Mouse (Mus musculus): ENCODE results near the gene Bend4. TPM values are rescaled to one million over a fixed set of nuclear protein-coding genes. Genes with fewer than 3 reads are reported as not detected.

The Bend4 gene
- polyA plus RNA-seq, 1 experiment from 2014 or later: 4.3 TPM

DNA sequence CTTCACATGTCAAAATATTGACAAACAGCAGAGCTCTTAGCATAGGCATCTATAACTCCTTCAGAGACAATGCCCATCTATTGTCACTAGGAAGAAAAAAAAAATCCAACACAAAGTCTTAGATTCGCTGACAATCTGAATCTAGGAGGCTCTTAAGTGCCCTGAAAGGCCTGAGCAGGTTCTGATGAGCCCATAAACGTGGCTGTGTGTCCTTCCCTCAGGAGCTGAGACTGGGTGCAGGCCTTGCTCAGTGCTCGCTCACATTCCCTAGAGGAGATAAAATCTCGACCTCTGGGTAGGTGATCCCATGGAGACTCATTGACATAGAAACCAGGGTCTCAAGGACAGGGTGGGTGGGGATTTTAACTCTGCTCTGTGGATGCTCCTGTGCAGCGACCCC is 2.1 kb downstream of the Bend4 start:
- 29% methylated on average over 5 of the region's 5 CpGs for WGBS

GRCm38 (mm10) chr5:67424636-67425035 is 3.5 kb downstream of the Bend4 start:
- 37% methylated on average over 3 of the region's 3 CpGs for WGBS
- ATAC-seq (ENCODE audit: low read depth) (no peak), DNase-seq (ENCODE audit: low spot score) (no peak)
- H3K36me3 ChIP-seq (ENCODE audit: control insufficient read depth, insufficient read depth, low read length): no peaks in the 10 kb centered on the region
- H3K9me3 ChIP-seq (ENCODE audit: control insufficient read depth, low read length): no peaks in the 10 kb centered on the region
- no peak overlapping the region for H3K4me2 ChIP-seq (ENCODE audit: low read depth, low read length)
- H3K27me3 ChIP-seq (replicated peaks; ENCODE audit: control insufficient read depth, insufficient read depth, low read length): peaks cover 31% of the 10 kb centered on the region
- H3K9ac ChIP-seq (ENCODE audit: low read depth, low read length): no peak overlapping the region
- no peak overlapping the region for H3K27ac ChIP-seq (replicated peaks; ENCODE audit: low read depth, low read length)
- no peaks in the 10 kb centered on the region for H3K4me1 ChIP-seq (ENCODE audit: control insufficient read depth, insufficient read depth, low read length)
- H3K4me3 ChIP-seq (ENCODE audit: low read depth, low read length): no peak overlapping the region

More for the DNA sequence above, 2.1 kb downstream of the Bend4 start:
- Histone ChIP-seq H3K27me3 (replicated peaks; ENCODE audit: control insufficient read depth, insufficient read depth, low read length) (peaks cover 31% of the 10 kb centered on the region), H3K9me3 (ENCODE audit: control insufficient read depth, low read length) (no peaks in the 10 kb centered on the region), H3K4me1 (ENCODE audit: control insufficient read depth, insufficient read depth, low read length) (no peaks in the 10 kb centered on the region), H3K4me2 (ENCODE audit: low read depth, low read length) (peak overlapping the region; percentile 91), H3K27ac (replicated peaks; ENCODE audit: low read depth, low read length) (no peak overlapping the region), H3K4me3 (ENCODE audit: low read depth, low read length) (peak overlapping the region; percentile 70), H3K9ac (ENCODE audit: low read depth, low read length) (0 out of 2 replicates have a peak overlapping the region, but pooled peaks have one; percentile 72), H3K36me3 (ENCODE audit: control insufficient read depth, insufficient read depth, low read length) (no peaks in the 10 kb centered on the region)
- ATAC-seq (ENCODE audit: low read depth): no peak
- DNase-seq (ENCODE audit: low spot score): no peak

DNA sequence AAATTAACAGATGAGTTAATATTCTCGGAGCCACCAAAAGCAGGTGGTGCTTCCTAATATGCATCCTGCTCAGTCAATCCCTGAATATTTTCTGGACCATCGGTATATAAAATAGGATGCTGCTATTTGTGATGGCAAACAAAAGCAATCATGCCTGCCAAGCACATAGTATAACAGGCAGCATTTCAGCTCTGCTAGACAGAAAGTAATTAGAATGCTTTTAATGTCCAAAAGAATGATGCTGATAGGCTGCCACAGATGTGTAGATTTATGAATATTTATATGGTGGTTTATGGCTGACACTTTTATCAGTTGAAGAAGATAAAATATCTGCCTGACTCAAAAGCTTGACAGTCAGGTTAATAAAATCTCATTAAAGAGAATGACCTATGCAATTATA is 4.1 kb downstream of the Bend4 start:
- no peak overlapping the region for H3K4me3 ChIP-seq (ENCODE audit: low read depth, low read length)
- DNase-seq (ENCODE audit: low spot score) (no peak), ATAC-seq (ENCODE audit: low read depth) (no peak)
- H3K9ac ChIP-seq (ENCODE audit: low read depth, low read length): no peak overlapping the region
- no peak overlapping the region for H3K27ac ChIP-seq (replicated peaks; ENCODE audit: low read depth, low read length)
- no peaks in the 10 kb centered on the region for H3K4me1 ChIP-seq (ENCODE audit: control insufficient read depth, insufficient read depth, low read length)
- H3K36me3 ChIP-seq (ENCODE audit: control insufficient read depth, insufficient read depth, low read length): no peaks in the 10 kb centered on the region
- H3K27me3 ChIP-seq (replicated peaks; ENCODE audit: control insufficient read depth, insufficient read depth, low read length): peaks cover 31% of the 10 kb centered on the region
- H3K9me3 ChIP-seq (ENCODE audit: control insufficient read depth, low read length): no peaks in the 10 kb centered on the region
- WGBS: 87% methylated on average over 2 of the region's 2 CpGs
- no peak overlapping the region for H3K4me2 ChIP-seq (ENCODE audit: low read depth, low read length)

DNA sequence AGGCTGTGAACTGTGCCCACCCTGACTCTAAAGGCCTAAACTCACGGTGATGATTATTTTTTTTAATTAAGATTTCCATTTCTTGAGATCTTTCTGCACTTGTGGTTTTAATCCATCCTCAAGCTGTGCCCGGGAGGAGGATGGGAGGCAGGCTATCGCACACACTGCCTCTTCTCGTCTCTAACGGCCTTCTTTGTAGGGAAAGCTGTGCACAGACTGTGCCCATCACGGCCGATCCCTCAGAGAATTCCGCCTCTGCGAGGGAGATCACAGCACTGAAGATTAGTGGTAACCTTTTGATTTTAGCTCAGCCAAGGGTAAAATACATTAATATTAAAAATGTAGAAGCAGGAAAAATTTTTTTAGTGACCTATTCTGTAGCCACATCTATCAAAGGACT is 4.8 kb downstream of the Bend4 start:
- Histone ChIP-seq H3K36me3 (ENCODE audit: control insufficient read depth, insufficient read depth, low read length) (no peaks in the 10 kb centered on the region), H3K27me3 (replicated peaks; ENCODE audit: control insufficient read depth, insufficient read depth, low read length) (peaks cover 29% of the 10 kb centered on the region), H3K4me1 (ENCODE audit: control insufficient read depth, insufficient read depth, low read length) (no peaks in the 10 kb centered on the region), H3K27ac (replicated peaks; ENCODE audit: low read depth, low read length) (no peak overlapping the region), H3K9ac (ENCODE audit: low read depth, low read length) (no peak overlapping the region), H3K4me3 (ENCODE audit: low read depth, low read length) (no peak overlapping the region), H3K9me3 (ENCODE audit: control insufficient read depth, low read length) (no peaks in the 10 kb centered on the region), H3K4me2 (ENCODE audit: low read depth, low read length) (no peak overlapping the region)
- ATAC-seq (ENCODE audit: low read depth): no peak
- 70% methylated on average over 9 of the region's 9 CpGs for WGBS
- no peak for DNase-seq (ENCODE audit: low spot score)

GRCm38 (mm10) chr5:67419407-67419806 is 8.7 kb downstream of the Bend4 start:
- Histone ChIP-seq H3K4me3 (ENCODE audit: low read depth, low read length) (no peak overlapping the region), H3K36me3 (ENCODE audit: control insufficient read depth, insufficient read depth, low read length) (no peaks in the 10 kb centered on the region), H3K4me2 (ENCODE audit: low read depth, low read length) (no peak overlapping the region), H3K27ac (replicated peaks; ENCODE audit: low read depth, low read length) (no peak overlapping the region), H3K4me1 (ENCODE audit: control insufficient read depth, insufficient read depth, low read length) (no peaks in the 10 kb centered on the region), H3K9me3 (ENCODE audit: control insufficient read depth, low read length) (no peaks in the 10 kb centered on the region), H3K9ac (ENCODE audit: low read depth, low read length) (no peak overlapping the region), H3K27me3 (replicated peaks; ENCODE audit: control insufficient read depth, insufficient read depth, low read length) (no peaks in the 10 kb centered on the region)
- no peak for ATAC-seq (ENCODE audit: low read depth)
- DNase-seq (ENCODE audit: low spot score): no peak
- WGBS: 73% methylated on average over 4 of the region's 4 CpGs

GRCm38 (mm10) chr5:67411475-67411874 is 16.6 kb downstream of the Bend4 start:
- H3K9me3 ChIP-seq (ENCODE audit: control insufficient read depth, low read length): no peaks in the 10 kb centered on the region
- 57% methylated on average over 7 of the region's 7 CpGs for WGBS
- H3K27me3 ChIP-seq (replicated peaks; ENCODE audit: control insufficient read depth, insufficient read depth, low read length): no peaks in the 10 kb centered on the region
- H3K4me3 ChIP-seq (ENCODE audit: low read depth, low read length): no peak overlapping the region
- H3K4me2 ChIP-seq (ENCODE audit: low read depth, low read length): no peak overlapping the region
- ATAC-seq (ENCODE audit: low read depth) (no peak), DNase-seq (ENCODE audit: low spot score) (no peak)
- no peak overlapping the region for H3K27ac ChIP-seq (replicated peaks; ENCODE audit: low read depth, low read length)
- no peaks in the 10 kb centered on the region for H3K36me3 ChIP-seq (ENCODE audit: control insufficient read depth, insufficient read depth, low read length)
- no peaks in the 10 kb centered on the region for H3K4me1 ChIP-seq (ENCODE audit: control insufficient read depth, insufficient read depth, low read length)
- H3K9ac ChIP-seq (ENCODE audit: low read depth, low read length): no peak overlapping the region

GRCm38 (mm10) chr5:67410426-67410825 is 17.7 kb downstream of the Bend4 start:
- ATAC-seq (ENCODE audit: low read depth) (no peak), DNase-seq (ENCODE audit: low spot score) (peak; percentile 41)
- no peaks in the 10 kb centered on the region for H3K27me3 ChIP-seq (replicated peaks; ENCODE audit: control insufficient read depth, insufficient read depth, low read length)
- H3K9me3 ChIP-seq (ENCODE audit: control insufficient read depth, low read length): no peaks in the 10 kb centered on the region
- H3K27ac ChIP-seq (replicated peaks; ENCODE audit: low read depth, low read length): no peak overlapping the region
- H3K9ac ChIP-seq (ENCODE audit: low read depth, low read length): no peak overlapping the region
- no peak overlapping the region for H3K4me3 ChIP-seq (ENCODE audit: low read depth, low read length)
- H3K4me2 ChIP-seq (ENCODE audit: low read depth, low read length): no peak overlapping the region
- WGBS: 60% methylated on average over 4 of the region's 4 CpGs
- no peaks in the 10 kb centered on the region for H3K36me3 ChIP-seq (ENCODE audit: control insufficient read depth, insufficient read depth, low read length)
- H3K4me1 ChIP-seq (ENCODE audit: control insufficient read depth, insufficient read depth, low read length): no peaks in the 10 kb centered on the region

GRCm38 (mm10) chr5:67408391-67408790 is 19.7 kb downstream of the Bend4 start:
- no peaks in the 10 kb centered on the region for H3K36me3 ChIP-seq (ENCODE audit: control insufficient read depth, insufficient read depth, low read length)
- no peak overlapping the region for H3K9ac ChIP-seq (ENCODE audit: low read depth, low read length)
- H3K4me3 ChIP-seq (ENCODE audit: low read depth, low read length): no peak overlapping the region
- no peak for ATAC-seq (ENCODE audit: low read depth)
- WGBS: 80% methylated on average over 6 of the region's 6 CpGs
- H3K9me3 ChIP-seq (ENCODE audit: control insufficient read depth, low read length): no peaks in the 10 kb centered on the region
- H3K4me1 ChIP-seq (ENCODE audit: control insufficient read depth, insufficient read depth, low read length): no peaks in the 10 kb centered on the region
- no peak for DNase-seq (ENCODE audit: low spot score)
- no peak overlapping the region for H3K27ac ChIP-seq (replicated peaks; ENCODE audit: low read depth, low read length)
- no peaks in the 10 kb centered on the region for H3K27me3 ChIP-seq (replicated peaks; ENCODE audit: control insufficient read depth, insufficient read depth, low read length)
- no peak overlapping the region for H3K4me2 ChIP-seq (ENCODE audit: low read depth, low read length)

DNA sequence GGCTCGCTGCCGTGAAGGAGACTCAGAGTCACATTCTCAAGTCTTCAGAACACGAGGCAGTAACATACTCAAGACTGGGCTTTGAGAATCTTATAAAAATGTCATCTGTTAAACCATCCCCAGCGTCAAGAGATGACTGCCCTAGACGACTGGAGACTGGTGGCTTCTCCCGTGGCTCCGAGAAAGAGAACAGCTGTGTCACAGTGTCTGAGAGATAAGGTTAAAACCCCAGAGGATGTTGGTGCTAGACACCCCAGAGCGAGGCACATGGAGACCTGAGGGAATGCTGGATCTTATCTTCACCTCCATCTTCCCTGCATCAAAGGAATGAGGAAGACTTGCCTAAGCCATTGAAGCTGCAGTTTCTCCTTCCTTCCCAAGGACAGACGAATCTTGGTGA is 23.2 kb downstream of the Bend4 start:
- no peaks in the 10 kb centered on the region for H3K4me1 ChIP-seq (ENCODE audit: control insufficient read depth, insufficient read depth, low read length)
- no peak overlapping the region for H3K27ac ChIP-seq (replicated peaks; ENCODE audit: low read depth, low read length)
- H3K9me3 ChIP-seq (ENCODE audit: control insufficient read depth, low read length): no peaks in the 10 kb centered on the region
- ATAC-seq (ENCODE audit: low read depth) (no peak), DNase-seq (ENCODE audit: low spot score) (no peak)
- H3K36me3 ChIP-seq (ENCODE audit: control insufficient read depth, insufficient read depth, low read length): no peaks in the 10 kb centered on the region
- no peaks in the 10 kb centered on the region for H3K27me3 ChIP-seq (replicated peaks; ENCODE audit: control insufficient read depth, insufficient read depth, low read length)
- WGBS: 74% methylated on average over 9 of the region's 9 CpGs
- no peak overlapping the region for H3K4me3 ChIP-seq (ENCODE audit: low read depth, low read length)
- H3K9ac ChIP-seq (ENCODE audit: low read depth, low read length): no peak overlapping the region
- H3K4me2 ChIP-seq (ENCODE audit: low read depth, low read length): no peak overlapping the region
